Mouse (Mus musculus) hindbrain, postnatal 0 days (tissue): ENCODE measurements around the gene Dnajc3. TPM values are rescaled to one million over a fixed set of nuclear protein-coding genes. Genes with fewer than 3 reads are reported as not detected.
"Not testable (repeated sequence)": the region's sequence is repeated elsewhere in the genome, so short reads cannot be mapped to it uniquely, and the experiment has no call there.

Experiments used
- ATAC-seq: fragments of 200-750 bp; cut with Nextera tagmentation; 2 replicates; pipeline ENCODE4 v1.8.0; 2017; ENCODE audit warnings: mild to moderate bottlenecking, moderate TSS enrichment, moderate library complexity
- DNase-seq: peaks from one replicate; pipeline ENCODE4 v3.0.0-alpha.2; 2015; ENCODE audit warnings: low spot score
- H3K27ac ChIP-seq: fragments of 300-500 bp; sonication (generic); 2 replicates; pipeline ENCODE4 v1.5.1; 2014; ENCODE audit warnings: mild to moderate bottlenecking
- H3K27me3 ChIP-seq: fragments of 300-500 bp; sonication (generic); 2 replicates; pipeline ENCODE4 v1.6.1; 2014; ENCODE audit warnings: low read length, mixed read lengths; ENCODE audit not compliant: insufficient read depth
- H3K36me3 ChIP-seq: fragments of 300-500 bp; sonication (generic); 2 replicates; pipeline ENCODE4 v1.6.1; 2014; ENCODE audit warnings: low read length, mixed read lengths; ENCODE audit not compliant: insufficient read depth
- H3K4me1 ChIP-seq: fragments of 300-500 bp; sonication (generic); 2 replicates; pipeline ENCODE4 v1.6.1; 2014; ENCODE audit warnings: antibody characterized with exemption, low read length, mixed read lengths; ENCODE audit not compliant: insufficient read depth
- H3K4me2 ChIP-seq: fragments of 300-500 bp; sonication (generic); 2 replicates; pipeline ENCODE4 v1.6.1; 2014; ENCODE audit warnings: low read depth, mild to moderate bottlenecking, low read length, moderate library complexity, mixed read lengths
- H3K4me3 ChIP-seq: fragments of 300-500 bp; sonication (generic); 2 replicates; pipeline ENCODE4 v1.5.1; 2014; ENCODE audit warnings: low read length
- H3K9ac ChIP-seq: fragments of 300-500 bp; sonication (generic); replicated peaks from 2 replicates; pipeline ENCODE4 v1.6.1; 2014; ENCODE audit warnings: mild to moderate bottlenecking, low read length, moderate library complexity, mixed read lengths
- H3K9me3 ChIP-seq: fragments of 300-500 bp; sonication (generic); 2 replicates; pipeline ENCODE4 v1.6.1; 2016; ENCODE audit warnings: low read length, mixed read lengths
- CTCF ChIP-seq: IDR thresholded peaks from 2 replicates; pipeline ENCODE4 v1.5.1; 2016; ENCODE audit warnings: antibody characterized with exemption, control low read depth, low read depth
- WGBS: fragments of 180-500 bp; shearing (Covaris S2); extraction: QIAGEN DNeasy Blood & Tissue Kit; methylation state at CpG from one replicate; pipeline ENCODE4 v1.1.7; 2014; 5-methylcytosine and 5-hydroxymethylcytosine counted together
- polyA plus RNA-seq: library from polyadenylated mRNA; unstranded; fragments of >200 nt; fragmentation: Nextera tagmentation; extraction: Ambion mirVana; gene quantifications from 2 replicates; pipeline ENCODE4 v1.2.1, GENCODE M21; 2015
- total RNA-seq: library from RNA; depleted of rRNA; stranded (reverse); fragments of >200 nt; gene quantifications from 2 replicates; pipeline ENCODE4 v1.2.3, GENCODE M21; 2014

Gene Dnajc3
- total and polyA plus RNA-seq, 2 experiments from 2014 or later, result 16.7 to 22.8 TPM

DNA sequence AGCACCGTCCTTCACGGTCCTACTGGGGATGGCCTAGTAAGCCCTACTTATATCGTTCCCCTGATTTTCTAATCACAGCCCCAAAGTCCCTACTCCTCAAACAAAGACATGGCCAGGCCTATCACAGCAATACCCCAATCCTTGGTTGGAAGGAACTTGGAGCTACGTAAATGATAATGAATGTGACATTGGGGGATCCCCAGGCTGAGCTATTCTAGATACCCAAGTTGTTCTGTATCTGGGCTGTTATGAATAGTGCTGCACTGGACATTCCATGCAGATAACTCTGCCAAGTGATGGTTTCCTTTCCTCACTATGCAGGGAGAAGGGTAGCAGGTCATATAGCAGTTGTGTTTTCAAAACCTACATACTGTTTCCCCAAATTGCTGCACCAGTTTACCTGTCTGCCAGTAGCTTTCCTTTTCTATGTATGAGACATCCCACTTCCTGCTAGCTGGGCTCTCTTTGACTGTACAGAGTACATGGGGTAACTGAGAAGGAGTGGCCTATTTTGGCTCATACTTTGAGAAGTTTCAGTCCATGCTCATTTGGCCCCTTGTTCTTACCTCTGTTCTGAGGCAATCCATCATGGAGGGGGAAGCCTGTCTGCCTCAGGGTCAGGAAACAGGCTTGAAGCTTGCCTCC lies 27.7 kb downstream of the Dnajc3 start:
- Histone ChIP-seq H3K36me3 (peaks cover 17% of the 10 kb centered on the region), H3K4me3 (no peak overlapping the region), H3K4me1 (no peaks in the 10 kb centered on the region), H3K4me2 (no peak overlapping the region), H3K9ac (no peak overlapping the region), H3K27ac (no peak overlapping the region), H3K27me3 (no peaks in the 10 kb centered on the region), H3K9me3 (no peaks in the 10 kb centered on the region)
- WGBS, result 93% methylated on average over 4 of the region's 4 CpGs
- DNase-seq (no peak), ATAC-seq (no peak)
- TF ChIP-seq CTCF, result no peak

DNA sequence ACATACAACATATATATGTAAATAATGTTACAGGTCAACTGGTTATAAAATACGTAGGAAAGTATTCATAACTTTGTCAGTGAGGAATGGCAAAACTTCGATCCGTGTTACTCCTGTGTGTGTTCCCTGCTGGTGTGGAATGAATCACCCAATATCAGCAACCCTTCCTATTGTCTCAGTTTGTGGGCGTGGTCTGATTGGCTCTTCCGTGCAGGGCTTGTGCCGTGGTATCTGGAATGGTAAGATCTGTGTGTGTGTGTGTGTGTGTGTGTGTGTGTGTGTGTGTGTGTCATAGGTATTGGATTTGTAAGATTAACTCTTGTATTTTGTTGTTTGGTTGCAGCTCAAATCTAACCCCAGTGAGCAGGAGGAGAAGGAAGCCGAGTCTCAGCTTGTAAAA lies 29.9 kb downstream of the Dnajc3 start:
- no peak overlapping the region for H3K4me3 ChIP-seq
- 81% methylated on average over 7 of the region's 7 CpGs for WGBS
- H3K4me1 ChIP-seq, result no peaks in the 10 kb centered on the region
- no peak for ATAC-seq
- H3K36me3 ChIP-seq, result peaks cover 25% of the 10 kb centered on the region
- DNase-seq, result no peak
- H3K9me3 ChIP-seq, result no peaks in the 10 kb centered on the region
- no peak overlapping the region for H3K9ac ChIP-seq
- no peaks in the 10 kb centered on the region for H3K27me3 ChIP-seq
- H3K4me2 ChIP-seq, result no peak overlapping the region
- H3K27ac ChIP-seq, result no peak overlapping the region
- no peak for TF ChIP-seq CTCF

DNA sequence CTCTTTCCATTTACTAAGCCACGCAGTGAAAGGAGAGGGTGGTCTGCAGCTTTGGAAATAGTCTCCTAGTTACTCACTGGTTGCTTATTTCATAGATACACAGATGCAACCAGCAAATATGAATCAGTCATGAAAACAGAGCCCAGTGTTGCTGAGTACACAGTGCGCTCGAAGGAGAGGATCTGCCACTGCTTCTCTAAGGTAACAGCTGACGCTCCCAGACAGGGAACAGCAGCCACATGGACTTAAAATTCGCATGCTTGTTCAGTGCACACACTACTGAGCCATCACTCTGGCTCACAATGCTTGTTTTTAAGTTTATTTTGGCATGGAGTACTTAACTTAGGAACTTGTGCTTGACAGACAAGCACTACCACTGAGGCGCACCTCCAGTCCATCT lies 34.5 kb downstream of the Dnajc3 start:
- H3K4me2 ChIP-seq, result no peak overlapping the region
- H3K4me3 ChIP-seq, result no peak overlapping the region
- H3K36me3 ChIP-seq, result peaks cover 36% of the 10 kb centered on the region
- DNase-seq (no peak), ATAC-seq (no peak)
- H3K9me3 ChIP-seq, result no peaks in the 10 kb centered on the region
- WGBS, result 89% methylated on average over 6 of the region's 6 CpGs
- no peak overlapping the region for H3K9ac ChIP-seq
- H3K27ac ChIP-seq, result no peak overlapping the region
- no peak for TF ChIP-seq CTCF
- H3K27me3 ChIP-seq, result no peaks in the 10 kb centered on the region
- H3K4me1 ChIP-seq, result no peaks in the 10 kb centered on the region

DNA sequence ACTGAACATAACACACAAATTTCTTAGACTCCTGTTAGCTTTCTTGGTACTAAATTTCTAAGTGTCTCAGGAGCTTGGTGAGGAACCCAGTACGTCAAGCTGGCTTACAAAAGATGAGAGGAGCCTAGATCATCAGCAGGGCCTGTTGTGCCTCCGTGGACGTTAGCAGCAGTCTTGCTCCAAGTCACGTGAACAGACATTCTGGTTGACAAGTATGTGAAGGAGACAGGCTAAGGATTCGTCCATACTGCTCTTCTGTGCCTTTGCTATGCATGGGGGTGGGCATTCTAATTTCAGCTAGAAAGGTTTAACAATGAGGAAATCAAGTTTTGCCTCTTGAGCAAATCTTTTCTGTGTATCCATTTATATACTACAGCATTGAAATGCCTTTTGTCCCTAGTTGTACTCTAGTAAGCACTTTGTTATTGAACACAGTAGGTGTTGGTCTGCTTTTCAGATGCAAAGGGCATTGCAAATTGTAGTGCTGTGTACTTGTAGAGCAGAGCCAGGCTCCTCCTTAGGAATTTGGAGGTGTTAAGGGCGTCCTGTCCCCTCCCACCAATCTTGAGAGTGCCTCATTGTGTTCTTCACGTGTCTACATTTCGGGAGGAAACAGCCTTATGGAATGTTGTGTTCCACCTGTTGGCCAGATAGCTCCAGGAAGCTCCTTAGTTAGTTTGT lies 39.5 kb downstream of the Dnajc3 start:
- no peak for ATAC-seq
- no peak for DNase-seq
- Histone ChIP-seq H3K27me3 (no peaks in the 10 kb centered on the region), H3K4me3 (no peak overlapping the region), H3K27ac (no peak overlapping the region), H3K9me3 (no peaks in the 10 kb centered on the region), H3K9ac (no peak overlapping the region), H3K36me3 (peaks cover 36% of the 10 kb centered on the region), H3K4me1 (no peaks in the 10 kb centered on the region), H3K4me2 (no peak overlapping the region)
- WGBS, result 69% methylated on average over 8 of the region's 8 CpGs
- TF ChIP-seq CTCF, result no peak

DNA sequence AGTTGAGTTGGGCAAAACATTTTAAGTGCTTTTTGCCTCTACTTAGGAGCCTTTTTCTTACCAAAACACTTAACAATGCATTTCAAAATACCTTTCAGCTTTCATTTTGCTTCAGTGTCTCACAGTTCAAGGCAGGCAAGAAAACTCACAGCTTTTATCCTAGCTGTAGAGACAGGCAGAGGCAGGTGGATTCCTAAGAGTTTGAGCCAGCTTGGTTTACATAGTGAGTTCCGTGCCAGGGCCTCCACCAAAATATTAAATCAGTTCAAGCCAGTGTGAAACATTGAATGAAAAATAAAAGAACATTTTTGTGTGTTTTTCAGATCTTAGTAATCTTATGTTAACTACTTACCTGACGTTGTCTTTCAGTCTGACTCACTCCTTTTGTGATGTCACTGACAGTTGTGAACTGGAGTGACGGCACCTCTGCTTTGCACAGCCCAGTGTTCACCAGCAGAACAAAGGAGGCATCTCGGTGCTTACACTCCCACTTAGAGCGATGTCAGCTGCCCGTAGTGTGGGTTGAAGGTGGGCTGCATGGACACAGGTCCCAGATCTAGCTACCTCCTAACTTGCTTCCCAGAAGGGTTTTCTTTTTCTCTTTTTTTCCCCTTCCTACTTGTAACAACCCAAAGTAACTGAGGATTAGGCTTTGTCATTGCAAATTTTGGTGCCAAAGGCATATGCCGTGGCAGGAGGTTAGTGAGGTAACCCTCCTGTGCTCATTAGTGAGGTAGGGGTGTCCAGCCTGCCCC lies 42.0 kb downstream of the Dnajc3 start:
- no peaks in the 10 kb centered on the region for H3K4me1 ChIP-seq
- no peak overlapping the region for H3K27ac ChIP-seq
- no peak for TF ChIP-seq CTCF
- no peak for ATAC-seq
- peaks cover 39% of the 10 kb centered on the region for H3K36me3 ChIP-seq
- no peaks in the 10 kb centered on the region for H3K9me3 ChIP-seq
- WGBS, result 75% methylated on average over 7 of the region's 7 CpGs
- H3K9ac ChIP-seq, result no peak overlapping the region
- DNase-seq, result no peak
- no peaks in the 10 kb centered on the region for H3K27me3 ChIP-seq
- H3K4me2 ChIP-seq, result no peak overlapping the region
- H3K4me3 ChIP-seq, result no peak overlapping the region

DNA sequence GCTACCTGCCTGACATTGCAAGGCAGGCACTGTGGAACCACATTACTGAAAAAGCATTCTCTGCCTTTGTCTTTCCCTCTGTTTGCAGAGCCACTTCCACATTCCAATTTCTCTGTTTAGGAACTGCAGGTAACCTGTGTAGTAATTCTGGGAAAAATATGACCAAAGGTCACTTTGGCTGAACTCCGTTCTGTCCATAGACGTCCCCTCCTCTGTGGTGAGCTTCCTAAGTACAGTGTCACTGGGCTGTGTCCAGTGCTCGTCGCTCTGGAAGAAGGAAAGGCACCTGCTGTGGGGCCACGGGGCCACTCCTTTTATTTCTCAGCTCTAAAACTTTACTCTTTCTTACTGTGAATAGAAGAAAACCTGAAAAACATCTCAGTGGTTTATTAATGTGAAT lies 42.6 kb downstream of the Dnajc3 start:
- Histone ChIP-seq H3K4me3 (no peak overlapping the region), H3K9ac (no peak overlapping the region), H3K27ac (no peak overlapping the region), H3K27me3 (no peaks in the 10 kb centered on the region), H3K36me3 (peaks cover 35% of the 10 kb centered on the region), H3K4me1 (no peaks in the 10 kb centered on the region), H3K4me2 (no peak overlapping the region), H3K9me3 (no peaks in the 10 kb centered on the region)
- ATAC-seq (no peak), DNase-seq (no peak)
- 62% methylated on average over 5 of the region's 5 CpGs for WGBS
- TF ChIP-seq CTCF, result no peak

DNA sequence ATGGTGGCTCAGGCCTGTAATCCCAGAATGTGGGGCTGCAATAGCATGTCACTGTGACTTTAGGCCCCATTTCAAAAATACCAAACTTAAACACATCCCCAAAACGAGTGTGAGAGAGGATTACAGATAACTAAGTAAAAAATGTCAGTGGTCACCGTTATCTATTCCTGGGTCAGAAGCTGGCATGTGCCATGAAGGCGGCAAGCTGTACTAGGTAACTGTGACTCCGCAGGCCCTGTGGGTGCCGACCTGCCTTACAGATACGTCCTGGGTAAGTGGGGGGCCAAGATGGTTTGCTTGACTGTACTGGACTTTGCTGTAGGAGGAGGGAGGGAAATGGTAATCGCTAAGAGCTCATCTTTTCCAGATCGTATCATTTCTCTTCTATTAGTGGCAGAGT lies 43.1 kb downstream of the Dnajc3 start:
- Histone ChIP-seq H3K36me3 (peaks cover 40% of the 10 kb centered on the region), H3K27me3 (no peaks in the 10 kb centered on the region), H3K9ac (no peak overlapping the region), H3K4me2 (no peak overlapping the region), H3K9me3 (no peaks in the 10 kb centered on the region), H3K27ac (no peak overlapping the region), H3K4me1 (no peaks in the 10 kb centered on the region), H3K4me3 (no peak overlapping the region)
- DNase-seq (no peak), ATAC-seq (no peak)
- 86% methylated on average over 8 of the region's 8 CpGs for WGBS
- TF ChIP-seq CTCF, result no peak

DNA sequence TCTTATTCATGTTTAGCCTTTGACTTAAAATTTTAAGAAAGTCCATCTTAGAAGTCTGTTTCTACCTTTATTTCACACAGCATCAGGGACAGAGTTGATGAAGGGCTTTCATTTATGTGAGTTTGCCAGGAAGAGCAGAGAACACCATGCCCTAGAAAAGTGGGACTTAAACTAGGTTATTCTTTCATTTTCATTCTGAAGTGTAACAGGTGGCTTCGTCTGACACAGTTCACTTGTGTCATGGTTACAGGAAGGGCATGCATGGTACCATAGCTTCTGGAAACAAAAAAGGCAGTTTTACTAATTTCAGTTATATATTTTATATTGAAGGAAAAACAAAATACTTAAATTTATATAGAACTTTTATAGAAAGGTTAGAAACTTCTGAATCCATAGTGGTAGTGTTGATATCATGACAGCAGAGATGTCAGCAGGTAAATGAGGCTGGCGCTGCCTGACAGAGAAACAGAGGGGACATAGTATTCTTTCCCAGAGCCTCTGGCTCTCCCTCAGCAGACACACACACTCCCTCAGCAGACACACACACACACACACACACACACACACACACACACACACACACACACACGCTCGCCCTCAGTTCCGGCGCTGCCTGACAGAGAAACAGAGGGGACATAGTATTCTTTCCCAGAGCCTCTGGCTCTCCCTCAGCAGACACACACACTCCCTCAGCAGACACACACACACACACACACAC lies 44.1 kb downstream of the Dnajc3 start:
- not testable (repeated sequence) for H3K4me1 ChIP-seq, H3K4me3 ChIP-seq, H3K4me2 ChIP-seq, H3K27ac ChIP-seq, H3K9ac ChIP-seq, H3K9me3 ChIP-seq, DNase-seq, H3K27me3 ChIP-seq
- ATAC-seq, result peak; percentile 68
- WGBS, result 77% methylated on average over 6 of the region's 6 CpGs
- peaks cover 37% of the 10 kb centered on the region for H3K36me3 ChIP-seq

DNA sequence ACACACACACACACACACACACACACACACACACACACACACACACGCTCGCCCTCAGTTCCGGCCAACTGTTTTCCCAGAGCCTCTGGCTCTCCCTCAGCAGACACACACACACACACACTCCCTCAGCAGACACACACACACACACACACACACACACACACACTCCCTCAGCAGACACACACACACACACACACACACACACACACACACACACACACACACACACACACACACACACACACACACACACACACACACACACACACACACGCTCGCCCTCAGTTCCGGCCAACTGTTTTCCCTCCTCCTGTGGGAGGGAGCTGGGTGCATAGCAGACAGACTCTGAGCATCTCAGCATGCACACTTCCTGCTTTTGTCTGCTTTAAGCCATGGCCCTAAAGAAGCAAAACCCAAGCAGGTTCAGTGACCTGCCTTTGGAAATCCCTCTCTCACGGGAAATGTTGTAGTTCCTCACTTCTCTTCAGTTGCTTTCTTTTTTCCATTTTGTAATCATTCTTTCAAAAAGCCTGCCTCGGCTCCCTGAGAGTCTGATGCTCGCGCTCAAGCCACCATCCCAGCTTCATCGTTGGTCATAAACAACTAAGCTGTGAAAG lies 44.8 kb downstream of the Dnajc3 start:
- not testable (repeated sequence) for H3K9me3 ChIP-seq, H3K4me1 ChIP-seq, H3K27me3 ChIP-seq, H3K9ac ChIP-seq, H3K4me2 ChIP-seq, H3K4me3 ChIP-seq
- ATAC-seq (peak; percentile 66), DNase-seq (peak; percentile 15)
- Histone ChIP-seq H3K36me3 (peaks cover 31% of the 10 kb centered on the region), H3K27ac (peak overlapping the region; percentile 67; the same call in 1 of the 2 replicates)
- 68% methylated on average over 9 of the region's 11 CpGs for whole genome bisulfite sequencing
